Mouse (Mus musculus) forebrain, embryonic 12.5 days (tissue): ENCODE measurements around the gene Smim20. TPM values are rescaled to one million over a fixed set of nuclear protein-coding genes. Genes with fewer than 3 reads are reported as not detected.

Experiments
- ATAC-seq: fragments of 200-750 bp; cut with Nextera tagmentation; 2 replicates; pipeline ENCODE4 v1.8.0; 2017; ENCODE audit warnings: moderate TSS enrichment; ENCODE audit not compliant: low FRiP score
- H3K27ac ChIP-seq: fragments of 300-500 bp; sonication (generic); 2 replicates; pipeline ENCODE4 v1.5.1; 2016; ENCODE audit warnings: mild to moderate bottlenecking
- H3K27me3 ChIP-seq: fragments of 300-500 bp; sonication (generic); 2 replicates; pipeline ENCODE4 v1.6.1; 2016; ENCODE audit warnings: mild to moderate bottlenecking
- H3K36me3 ChIP-seq: fragments of 300-500 bp; sonication (generic); replicated peaks from 2 replicates; pipeline ENCODE4 v1.6.1; 2016; ENCODE audit warnings: mild to moderate bottlenecking
- H3K4me1 ChIP-seq: fragments of 300-500 bp; sonication (generic); 2 replicates; pipeline ENCODE4 v1.6.1; 2016
- H3K4me2 ChIP-seq: fragments of 300-500 bp; sonication (generic); 2 replicates; pipeline ENCODE4 v1.6.1; 2016; ENCODE audit warnings: mild to moderate bottlenecking, moderate library complexity
- H3K4me3 ChIP-seq: fragments of 300-500 bp; sonication (generic); replicated peaks from 2 replicates; pipeline ENCODE4 v1.5.1; 2016; ENCODE audit warnings: mild to moderate bottlenecking
- H3K9ac ChIP-seq: fragments of 300-500 bp; sonication (generic); 2 replicates; pipeline ENCODE4 v1.6.1; 2016; ENCODE audit warnings: mild to moderate bottlenecking
- H3K9me3 ChIP-seq: fragments of 300-500 bp; sonication (generic); 2 replicates; pipeline ENCODE4 v1.6.1; 2016
- WGBS: fragments of 180-500 bp; shearing (Covaris S2); methylation state at CpG from one replicate; pipeline ENCODE4 v1.1.7; 2016; 5-methylcytosine and 5-hydroxymethylcytosine counted together
- polyA plus RNA-seq: library from polyadenylated mRNA; unstranded; fragments of >200 nt; fragmentation: Nextera tagmentation; extraction: Ambion mirVana; gene quantifications from 2 replicates; pipeline ENCODE4 v1.2.1, GENCODE M21; 2016

Gene Smim20
- polyA plus RNA-seq, 1 experiment from 2014 or later: 59.1 TPM

- H3K4me1 ChIP-seq: peaks cover 32% of the 10 kb centered on the region
- 91% methylated on average over 5 of the region's 5 CpGs for WGBS
- no peak overlapping the region for H3K9ac ChIP-seq
- ATAC-seq: no peak
- H3K4me2 ChIP-seq: no peak overlapping the region
- no peaks in the 10 kb centered on the region for H3K9me3 ChIP-seq
- H3K27ac ChIP-seq: no peak overlapping the region
- H3K27me3 ChIP-seq: no peaks in the 10 kb centered on the region; the same call in 1 of the 2 replicates
- no peak overlapping the region for H3K4me3 ChIP-seq
- no peaks in the 10 kb centered on the region; the same call in 1 of the 2 replicates for H3K36me3 ChIP-seq
These were observed 2.9 kb downstream of the Smim20 start for GRCm38 (mm10) chr5:53269799-53270198.

- H3K9ac ChIP-seq: no peak overlapping the region
- no peak overlapping the region for H3K4me3 ChIP-seq
- no peaks in the 10 kb centered on the region; the same call in 1 of the 2 replicates for H3K36me3 ChIP-seq
- ATAC-seq: no peak
- H3K27me3 ChIP-seq: no peaks in the 10 kb centered on the region; the same call in 1 of the 2 replicates
- peaks cover 45% of the 10 kb centered on the region for H3K4me1 ChIP-seq
- H3K9me3 ChIP-seq: no peaks in the 10 kb centered on the region
- WGBS: 92% methylated on average over 13 of the region's 13 CpGs
- no peak overlapping the region for H3K27ac ChIP-seq
- H3K4me2 ChIP-seq: no peak overlapping the region
These were observed 4.2 kb downstream of the Smim20 start for GRCm38 (mm10) chr5:53270947-53271711.

DNA sequence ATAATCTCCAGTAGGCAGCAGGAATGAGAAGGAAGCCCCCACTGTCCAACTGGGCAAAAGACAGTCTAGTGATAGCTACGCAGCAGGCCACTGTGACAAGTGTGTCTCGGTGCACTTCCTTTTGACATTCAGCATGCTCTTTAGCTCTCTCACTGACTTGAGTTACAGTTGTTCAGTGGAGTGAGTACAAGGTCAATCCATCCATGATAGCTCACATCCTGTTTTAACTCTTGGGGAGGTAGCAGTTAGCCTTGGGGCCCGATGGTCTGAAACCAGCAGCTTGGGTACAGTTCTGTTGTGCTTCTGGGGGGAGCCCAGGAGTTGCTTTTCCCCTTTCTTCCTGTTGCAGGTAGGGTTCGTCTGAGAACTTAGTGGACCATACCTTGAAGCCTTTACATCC is 5.7 kb downstream of the Smim20 start:
- 93% methylated on average over 4 of the region's 4 CpGs for WGBS
- H3K9ac ChIP-seq: no peak overlapping the region
- H3K27me3 ChIP-seq: no peaks in the 10 kb centered on the region; the same call in 1 of the 2 replicates
- H3K36me3 ChIP-seq: no peaks in the 10 kb centered on the region; the same call in 1 of the 2 replicates
- no peak overlapping the region for H3K4me3 ChIP-seq
- peaks cover 52% of the 10 kb centered on the region for H3K4me1 ChIP-seq
- H3K9me3 ChIP-seq: no peaks in the 10 kb centered on the region
- ATAC-seq: no peak
- H3K27ac ChIP-seq: no peak overlapping the region
- H3K4me2 ChIP-seq: no peak overlapping the region

DNA sequence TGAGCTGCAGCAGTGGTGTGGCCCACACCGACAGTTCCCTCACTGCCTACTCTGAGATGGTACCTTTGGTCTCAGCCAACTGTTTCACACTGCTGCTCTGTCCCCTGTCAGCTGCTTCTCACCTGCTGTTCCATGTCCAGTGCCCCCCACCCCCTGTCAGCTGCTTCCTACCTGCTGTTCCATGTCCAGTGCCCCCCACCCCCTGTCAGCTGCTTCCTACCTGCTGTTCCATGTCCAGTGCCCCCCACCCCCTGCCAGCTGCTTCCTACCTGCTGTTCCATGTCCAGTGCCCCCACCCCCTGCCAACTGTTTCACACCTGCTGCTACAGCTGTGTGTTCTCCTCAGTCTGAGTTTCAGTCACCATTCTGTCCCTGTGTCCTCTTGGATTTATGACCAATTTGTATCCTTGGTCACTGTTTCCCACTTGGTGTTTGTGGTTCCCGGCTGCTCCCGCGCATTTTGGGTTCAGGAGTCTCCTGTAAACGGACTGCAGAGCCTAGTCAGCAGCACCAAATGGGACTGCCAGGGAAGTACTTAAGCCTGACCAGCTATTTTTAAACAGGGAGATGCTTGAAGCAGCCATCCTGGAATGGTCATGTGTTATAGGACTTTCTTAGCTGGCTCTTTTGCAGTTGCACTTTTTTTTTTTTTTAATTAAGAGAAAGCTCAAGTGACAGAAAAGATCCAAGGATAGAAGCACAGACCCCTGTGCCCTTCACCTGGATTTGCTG is 7.0 kb downstream of the Smim20 start:
- ATAC-seq: no peak
- Histone ChIP-seq H3K36me3 (no peaks in the 10 kb centered on the region; the same call in 1 of the 2 replicates), H3K9ac (no peak overlapping the region), H3K4me3 (no peak overlapping the region), H3K4me2 (no peak overlapping the region), H3K27ac (no peak overlapping the region), H3K4me1 (peaks cover 49% of the 10 kb centered on the region; the same call in 1 of the 2 replicates), H3K27me3 (no peaks in the 10 kb centered on the region; the same call in 1 of the 2 replicates), H3K9me3 (no peaks in the 10 kb centered on the region)
- 91% methylated on average over 5 of the region's 5 CpGs for WGBS

DNA sequence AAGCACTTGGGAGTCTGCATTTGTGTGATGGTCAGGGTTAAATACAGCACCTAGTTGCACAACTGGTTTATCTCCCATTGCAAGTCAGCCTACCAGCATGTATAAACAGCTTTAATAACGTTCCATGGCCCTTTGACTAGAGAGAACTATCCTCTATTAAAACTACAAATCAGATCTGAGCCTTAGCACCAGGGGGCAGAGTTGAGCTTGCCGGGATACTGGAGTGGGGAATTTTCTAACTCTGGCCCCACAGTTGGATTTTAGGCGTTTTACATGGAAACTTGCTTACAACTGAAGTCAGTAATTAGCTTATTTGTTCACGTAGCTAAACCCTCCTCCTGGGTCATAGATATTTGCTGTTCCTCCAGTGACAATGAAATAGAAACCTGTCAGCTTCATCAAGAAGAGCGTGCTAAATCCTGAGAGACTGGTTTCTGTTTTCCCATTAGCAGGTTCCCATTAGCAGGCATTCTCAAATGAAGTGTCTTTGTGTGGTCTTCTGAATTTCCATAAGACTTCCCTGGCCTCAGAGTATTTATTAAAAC is 8.0 kb downstream of the Smim20 start:
- no peaks in the 10 kb centered on the region; the same call in 1 of the 2 replicates for H3K36me3 ChIP-seq
- H3K27me3 ChIP-seq: no peaks in the 10 kb centered on the region; the same call in 1 of the 2 replicates
- no peak overlapping the region for H3K9ac ChIP-seq
- WGBS: 20% methylated on average over 5 of the region's 5 CpGs
- ATAC-seq: peak; percentile 0; the same call in 1 of the 2 replicates
- H3K27ac ChIP-seq: peak overlapping the region; percentile 76
- H3K4me2 ChIP-seq: no peak overlapping the region
- H3K4me1 ChIP-seq: peaks cover 49% of the 10 kb centered on the region; the same call in 1 of the 2 replicates
- H3K4me3 ChIP-seq: no peak overlapping the region
- H3K9me3 ChIP-seq: no peaks in the 10 kb centered on the region

GRCm38 (mm10) chr5:53275376-53275775 is 8.5 kb downstream of the Smim20 start:
- Histone ChIP-seq H3K9me3 (no peaks in the 10 kb centered on the region), H3K36me3 (no peaks in the 10 kb centered on the region; the same call in none of the 2 replicates), H3K27me3 (no peaks in the 10 kb centered on the region; the same call in 1 of the 2 replicates), H3K27ac (peak overlapping the region; percentile 76; the same call in 1 of the 2 replicates), H3K4me2 (no peak overlapping the region), H3K4me3 (no peak overlapping the region), H3K4me1 (peaks cover 49% of the 10 kb centered on the region; the same call in 1 of the 2 replicates), H3K9ac (no peak overlapping the region)
- 26% methylated on average over 3 of the region's 3 CpGs for WGBS
- peak; percentile 58; the same call in 1 of the 2 replicates for ATAC-seq

DNA sequence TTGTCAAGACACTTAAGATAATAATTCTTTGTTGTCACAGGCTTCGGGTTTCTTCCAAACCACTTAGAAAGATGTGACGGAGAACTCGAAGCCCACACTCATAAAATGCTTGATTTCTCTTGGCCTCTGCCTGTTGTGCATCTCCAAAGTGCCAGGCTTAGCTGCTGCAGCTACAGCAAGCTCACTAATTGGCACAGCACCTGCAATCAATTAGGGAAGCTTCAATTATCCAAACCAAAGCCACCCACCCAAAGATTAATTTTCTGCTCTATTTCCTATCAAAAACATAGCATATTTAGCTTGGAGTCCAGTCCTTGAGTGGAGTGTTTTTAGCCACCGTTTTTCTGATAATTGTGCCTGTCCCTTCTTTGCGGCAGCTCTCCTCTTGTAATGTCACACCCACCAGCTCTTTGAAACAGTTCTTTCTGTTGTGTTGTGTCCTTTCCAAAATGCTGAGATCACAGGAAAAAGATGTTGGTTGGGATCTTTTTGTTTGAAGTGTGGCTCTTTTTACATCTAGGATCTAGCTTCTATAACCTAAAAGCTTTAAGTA is 9.7 kb downstream of the Smim20 start:
- H3K4me1 ChIP-seq: peaks cover 49% of the 10 kb centered on the region; the same call in 1 of the 2 replicates
- H3K27me3 ChIP-seq: no peaks in the 10 kb centered on the region; the same call in 1 of the 2 replicates
- peak overlapping the region; percentile 76 for H3K27ac ChIP-seq
- H3K4me3 ChIP-seq: no peak overlapping the region
- no peak overlapping the region; the same call in 1 of the 2 replicates for H3K4me2 ChIP-seq
- no peaks in the 10 kb centered on the region; the same call in none of the 2 replicates for H3K36me3 ChIP-seq
- peak; percentile 60; the same call in 1 of the 2 replicates for ATAC-seq
- no peak overlapping the region for H3K9ac ChIP-seq
- no peaks in the 10 kb centered on the region for H3K9me3 ChIP-seq
- 16% methylated on average over 5 of the region's 5 CpGs for WGBS

DNA sequence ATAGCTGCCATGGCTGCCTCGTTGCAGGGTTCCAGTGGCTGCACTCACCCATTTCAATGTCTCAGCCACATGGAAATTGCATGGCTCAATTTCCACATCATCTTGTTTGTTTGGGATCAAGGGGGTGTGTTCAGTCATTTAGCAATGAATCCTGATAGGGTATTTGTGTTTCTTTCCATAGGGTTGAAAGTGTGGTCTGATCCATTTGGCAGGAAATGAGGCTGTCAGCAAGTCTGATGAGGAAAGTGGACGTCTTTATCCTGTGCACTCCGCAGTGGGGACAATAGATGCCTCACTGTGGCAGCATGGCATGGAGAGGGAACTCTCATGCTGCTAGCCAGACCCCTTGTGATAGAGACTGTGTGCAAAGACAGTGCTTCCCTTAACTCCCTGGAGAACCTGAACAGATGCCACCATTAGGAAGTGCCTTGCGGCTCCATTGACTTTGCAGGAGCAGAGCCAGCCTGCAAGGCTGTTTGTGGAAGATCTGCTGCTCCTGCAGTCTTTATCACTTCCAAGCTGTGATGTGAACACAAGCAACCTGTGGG is 10.9 kb downstream of the Smim20 start:
- no peaks in the 10 kb centered on the region; the same call in 1 of the 2 replicates for H3K27me3 ChIP-seq
- peak overlapping the region; percentile 76 for H3K27ac ChIP-seq
- no peak overlapping the region for H3K4me2 ChIP-seq
- peak; percentile 39; the same call in 1 of the 2 replicates for ATAC-seq
- H3K36me3 ChIP-seq: no peaks in the 10 kb centered on the region; the same call in none of the 2 replicates
- no peak overlapping the region for H3K4me3 ChIP-seq
- WGBS: 52% methylated on average over 4 of the region's 4 CpGs
- peaks cover 49% of the 10 kb centered on the region; the same call in 1 of the 2 replicates for H3K4me1 ChIP-seq
- H3K9me3 ChIP-seq: no peaks in the 10 kb centered on the region
- H3K9ac ChIP-seq: no peak overlapping the region

- Histone ChIP-seq H3K36me3 (no peaks in the 10 kb centered on the region; the same call in 1 of the 2 replicates), H3K27ac (no peak overlapping the region), H3K9ac (no peak overlapping the region), H3K4me1 (peaks cover 36% of the 10 kb centered on the region; the same call in 1 of the 2 replicates), H3K4me2 (no peak overlapping the region), H3K4me3 (no peak overlapping the region), H3K27me3 (no peaks in the 10 kb centered on the region), H3K9me3 (no peaks in the 10 kb centered on the region)
- 86% methylated on average over 12 of the region's 12 CpGs for WGBS
- ATAC-seq: no peak
These were observed 12.4 kb downstream of the Smim20 start for GRCm38 (mm10) chr5:53279216-53279813.

- Histone ChIP-seq H3K27ac (no peak overlapping the region), H3K9me3 (no peaks in the 10 kb centered on the region), H3K27me3 (peaks cover 8% of the 10 kb centered on the region; the same call in 1 of the 2 replicates), H3K36me3 (no peaks in the 10 kb centered on the region; the same call in 1 of the 2 replicates), H3K4me2 (no peak overlapping the region), H3K4me3 (no peak overlapping the region), H3K9ac (no peak overlapping the region), H3K4me1 (peaks cover 8% of the 10 kb centered on the region; the same call in 1 of the 2 replicates)
- 84% methylated on average over 4 of the region's 4 CpGs for WGBS
- no peak for ATAC-seq
These were observed 15.6 kb downstream of the Smim20 start for GRCm38 (mm10) chr5:53282487-53282886.

GRCm38 (mm10) chr5:53286406-53286805 is 19.5 kb downstream of the Smim20 start:
- ATAC-seq: no peak
- Histone ChIP-seq H3K27ac (no peak overlapping the region), H3K4me1 (peaks cover 5% of the 10 kb centered on the region; the same call in 1 of the 2 replicates), H3K4me3 (no peak overlapping the region), H3K4me2 (no peak overlapping the region), H3K9me3 (no peaks in the 10 kb centered on the region), H3K9ac (no peak overlapping the region), H3K36me3 (no peaks in the 10 kb centered on the region), H3K27me3 (peaks cover 8% of the 10 kb centered on the region; the same call in 1 of the 2 replicates)
- 98% methylated on average over 2 of the region's 2 CpGs for WGBS
